Mouse (Mus musculus): Measurements from ENCODE around the gene Ogfod3. TPM values are rescaled to one million over a fixed set of nuclear protein-coding genes. Genes with fewer than 3 reads are reported as not detected.

The Ogfod3 gene
- total RNA-seq, 2 experiments from 2014 or later, result 11.5 to 11.6 TPM

Other genes with a start within 250 kb of the Ogfod3 start
- gene Csnk1d, start 213.4 kb downstream of the Ogfod3 start, total RNA-seq (2021), result 10 to 100 TPM; 45.8 to 52.6 TPM
- not detected for gene Cd7, start 165.3 kb downstream of the Ogfod3 start, total RNA-seq (2021)
- gene Sectm1b, start 141.1 kb downstream of the Ogfod3 start, total RNA-seq (2021), result not detected
- not detected for gene Sectm1a, start 123.5 kb downstream of the Ogfod3 start, total RNA-seq (2021)
- not detected for gene Tex19.2, start 86.0 kb downstream of the Ogfod3 start, total RNA-seq (2021)
- gene Tex19.1, start 58.6 kb downstream of the Ogfod3 start, total RNA-seq (2021), result not detected
- 1 to 10 TPM in 1 of 2 experiments, under 1 TPM in 1; 0.35 to 1.1 TPM for gene Uts2r, start 44.4 kb downstream of the Ogfod3 start, total RNA-seq (2021)
- gene Hexdc, start 278 bp downstream of the Ogfod3 start, total RNA-seq (2021), result 1 to 10 TPM; 4.8 to 6.9 TPM
- 1 to 10 TPM; 3.0 to 3.6 TPM for gene Cybc1, start 24.6 kb upstream of the Ogfod3 start, total RNA-seq (2021)
- gene Narf, start 32.5 kb upstream of the Ogfod3 start, total RNA-seq (2021), result 10 to 100 TPM; 78.0 to 90.7 TPM
- 10 to 100 TPM; 20.1 to 27.1 TPM for gene Foxk2, start 55.3 kb upstream of the Ogfod3 start, total RNA-seq (2021)
- gene Wdr45b, start 149.7 kb upstream of the Ogfod3 start, total RNA-seq (2021), result 10 to 100 TPM; 17.9 to 18.4 TPM
- 10 to 100 TPM; 10.4 to 11.6 TPM for gene Rab40b, start 183.5 kb upstream of the Ogfod3 start, total RNA-seq (2021)
- 1 to 10 TPM; 3.5 to 4.4 TPM for gene Fn3krp, start 216.7 kb upstream of the Ogfod3 start, total RNA-seq (2021)
- gene Fn3k, start 230.2 kb upstream of the Ogfod3 start, total RNA-seq (2021), result 10 to 100 TPM; 12.2 to 13.8 TPM
- 10 to 100 TPM; 10.2 to 12.5 TPM for gene Tbcd, start 247.2 kb upstream of the Ogfod3 start, total RNA-seq (2021)